Mouse (Mus musculus) myocyte (in vitro differentiated cells): ENCODE measurements around the gene Camkk2.

Source experiments
- CEBPB ChIP-seq: IDR thresholded peaks from 2 replicates; pipeline ENCODE4 v1.6.1; 2011; ENCODE audit warnings: mild to moderate bottlenecking, moderate library complexity; ENCODE audit not compliant: poor library complexity, insufficient read depth, severe bottlenecking
- E2F4 ChIP-seq: IDR thresholded peaks from one replicate; pipeline ENCODE4 v1.6.1; 2011; ENCODE audit warnings: mild to moderate bottlenecking, control low read depth, moderate library complexity; ENCODE audit not compliant: insufficient read depth
- MAX ChIP-seq: IDR thresholded peaks from one replicate; pipeline ENCODE4 v1.6.1; 2011; ENCODE audit warnings: low read depth, mild to moderate bottlenecking, control low read depth
- MYOD1 ChIP-seq, 3 experiments: IDR thresholded peaks; one replicate each; pipeline ENCODE4 v1.6.1; 2011; ENCODE audit warnings: control low read depth in 2 of 3, low read depth in 2 of 3, mild to moderate bottlenecking in 2 of 3, moderate library complexity in 1 of 3; ENCODE audit not compliant: insufficient read length in 2 of 3, control insufficient read depth in 1 of 3
- MYOG ChIP-seq, 3 experiments: IDR thresholded peaks; one replicate each; pipeline ENCODE4 v1.6.1; 2011; ENCODE audit warnings: control low read depth in 2 of 3, low read depth in 2 of 3, mild to moderate bottlenecking in 2 of 3; ENCODE audit not compliant: insufficient read length in 2 of 3, control insufficient read depth in 1 of 3, insufficient read depth in 1 of 3
- POLR2A ChIP-seq: IDR thresholded peaks from one replicate; pipeline ENCODE4 v1.6.1; 2011; ENCODE audit warnings: low read depth, mild to moderate bottlenecking, control low read depth, moderate library complexity; ENCODE audit not compliant: insufficient read length
- POLR2AphosphoS2 ChIP-seq: IDR thresholded peaks from one replicate; pipeline ENCODE4 v1.6.1; 2011; ENCODE audit warnings: low read depth, control low read depth; ENCODE audit not compliant: insufficient read length
- REST ChIP-seq: IDR thresholded peaks from one replicate; pipeline ENCODE4 v1.6.1; 2011; ENCODE audit warnings: mild to moderate bottlenecking, control low read depth, moderate library complexity; ENCODE audit not compliant: insufficient read depth, insufficient read length
- TCF12 ChIP-seq: IDR thresholded peaks from one replicate; pipeline ENCODE4 v1.6.1; 2011; ENCODE audit warnings: mild to moderate bottlenecking, control low read depth; ENCODE audit not compliant: poor library complexity, insufficient read depth, severe bottlenecking
- TCF3 ChIP-seq: IDR thresholded peaks from one replicate; pipeline ENCODE4 v1.6.1; 2011; ENCODE audit warnings: low read depth, control low read depth; ENCODE audit not compliant: insufficient read length
- USF1 ChIP-seq: IDR thresholded peaks from one replicate; pipeline ENCODE4 v1.6.1; 2011; ENCODE audit warnings: low read depth, mild to moderate bottlenecking, control low read depth, moderate library complexity

GRCm38 (mm10) chr5:122716793-122717192, 62.4 kb downstream of the Camkk2 start:
- TF ChIP-seq MYOG (IDR thresholded peaks at IDR 0.05; ENCODE audit: control insufficient read depth in 1 of 3, insufficient read depth in 1 of 3, insufficient read length in 2 of 3, low read depth in 2 of 3) (no peak), TCF3 (no peak), POLR2A (no peak), E2F4 (no peak), MAX (no peak), CEBPB (no peak), MYOD1 (IDR thresholded peaks at IDR 0.05; ENCODE audit: control insufficient read depth in 1 of 3, insufficient read length in 2 of 3, low read depth in 2 of 3) (no peak), REST (no peak), TCF12 (no peak), POLR2AphosphoS2 (no peak), USF1 (no peak)
